Comparison of ENCODE assay signal across 20 mouse cellular contexts in the genomic region with DNA sequence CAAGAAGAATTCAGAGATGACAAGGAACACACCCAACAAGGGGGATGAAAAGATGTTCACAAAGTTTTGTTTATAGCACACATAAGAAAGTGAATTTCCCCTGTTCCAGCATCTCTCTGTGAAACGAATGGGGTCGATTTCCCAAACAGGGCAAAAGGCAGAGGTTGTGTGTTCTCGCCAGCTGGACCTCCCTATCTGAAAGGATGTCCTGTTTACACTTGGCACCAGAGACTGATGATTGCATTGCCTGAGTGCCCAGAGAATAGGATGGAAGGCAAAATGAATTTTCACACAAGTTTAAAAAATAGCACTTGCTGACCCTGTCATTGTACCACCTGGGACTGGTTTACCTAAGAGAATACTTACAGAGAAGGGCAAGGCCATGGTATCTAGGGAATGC.
DNase-seq lines count a peak whose midpoint lies in the region; ATAC-seq and TF ChIP-seq lines count a peak whose summit lies in the region.
"Had no signal": no experiment of that assay in that cellular context is flagged by ENCODE, and none has a peak within 500 bp of the region (broad histone marks: within the 10 kb centered on the region; RNA-seq: fewer than 3 reads in every experiment).

No protein-coding gene starts in this region.

- no peak overlapping the region for H3K4me3 ChIP-seq in lung, adult 2 months (replicated peaks; ENCODE audit: extremely low read depth, low read depth, low read length)
- H3K4me3 ChIP-seq in lung, embryonic 15.5 days: no peak overlapping the region
- H3K4me3 ChIP-seq: embryonic facial prominence, embryonic 13.5 days; forebrain, embryonic 12.5 days; heart, adult 2 months; heart, embryonic 15.5 days; hindbrain, embryonic 13.5 days had no signal

- peak; percentile 42 to 63 for DNase-seq in lung, adult 18-20 months
- no peak for DNase-seq in lung, adult 2 months
- DNase-seq in lung, postnatal 10 days: peak; percentile 60
- peak; percentile 20 to 38 for DNase-seq in lung, postnatal 4 days
- DNase-seq in MN1 (ENCODE audit: low spot score): no peak
- DNase-seq in thymus, adult 18-20 months: no peak
- DNase-seq: adrenal gland, postnatal 14 days; cerebellum, adult 11-12 months; cerebellum, adult 9-10 months; cerebellum, postnatal 36 days; gastrocnemius, postnatal 10 days; heart, adult 2 months; heart, postnatal 14 days had no signal

- WGBS in lung, adult 2 months: 32% methylated on average over 3 of the region's 3 CpGs
- 25% methylated on average over 3 of the region's 3 CpGs for WGBS in lung, embryonic 15.5 days

- no peak overlapping the region for H3K4me2 ChIP-seq in lung, embryonic 15.5 days
- H3K4me2 ChIP-seq: embryonic facial prominence, embryonic 13.5 days; forebrain, embryonic 12.5 days; heart, embryonic 11.5 days; heart, embryonic 15.5 days; hindbrain, embryonic 13.5 days had no signal

- no peak for TF ChIP-seq CTCF in lung, adult 2 months (IDR thresholded peaks at IDR 0.05; ENCODE audit: insufficient read depth, low read length)

- no peak for TF ChIP-seq POLR2A in lung, adult 2 months (IDR thresholded peaks at IDR 0.05; ENCODE audit: borderline replicate concordance, extremely low read depth, low read depth, low read length)

- no peak overlapping the region for H3K9ac ChIP-seq in lung, embryonic 15.5 days
- H3K9ac ChIP-seq: embryonic facial prominence, embryonic 13.5 days; forebrain, embryonic 12.5 days; heart, embryonic 15.5 days; hindbrain, embryonic 13.5 days had no signal

- peak overlapping the region; percentile 11; the same call in 1 of the 2 replicates for H3K27ac ChIP-seq in lung, embryonic 15.5 days
- H3K27ac ChIP-seq: embryonic facial prominence, embryonic 13.5 days; forebrain, embryonic 12.5 days; heart, adult 2 months; heart, embryonic 15.5 days; hindbrain, embryonic 13.5 days had no signal

- H3K4me1 ChIP-seq in lung, adult 2 months (ENCODE audit: control insufficient read depth, insufficient read depth, low read length): peaks cover 5% of the 10 kb centered on the region; the same call in 1 of the 2 replicates
- no peaks in the 10 kb centered on the region for H3K4me1 ChIP-seq in lung, embryonic 15.5 days
- H3K4me1 ChIP-seq: embryonic facial prominence, embryonic 13.5 days; forebrain, embryonic 12.5 days; heart, embryonic 15.5 days had no signal

- H3K36me3 ChIP-seq in lung, embryonic 15.5 days: no peaks in the 10 kb centered on the region
- H3K36me3 ChIP-seq: embryonic facial prominence, embryonic 13.5 days; forebrain, embryonic 12.5 days; heart, embryonic 15.5 days; hindbrain, embryonic 13.5 days had no signal

- no peaks in the 10 kb centered on the region for H3K9me3 ChIP-seq in lung, embryonic 15.5 days
- H3K9me3 ChIP-seq: embryonic facial prominence, embryonic 13.5 days; forebrain, embryonic 12.5 days; heart, embryonic 15.5 days; hindbrain, embryonic 13.5 days had no signal

- no peaks in the 10 kb centered on the region for H3K27me3 ChIP-seq in lung, embryonic 15.5 days
- H3K27me3 ChIP-seq: embryonic facial prominence, embryonic 13.5 days; forebrain, embryonic 12.5 days; heart, embryonic 15.5 days; hindbrain, embryonic 13.5 days had no signal

- no peak for ATAC-seq in lung, embryonic 15.5 days (ENCODE audit: borderline replicate concordance, extremely low read depth, low FRiP score, low TSS enrichment)
- ATAC-seq: forebrain, embryonic 16.5 days had no signal

Comparison
In these comparisons a context has a peak if more than half of its experiments do, and no peak if none do; other contexts are left out.
1. DNase-seq: peak in lung, adult 18-20 months (2 of 2), lung, postnatal 10 days (single experiment) and lung, postnatal 4 days (2 of 2); none in lung, adult 2 months (single experiment), MN1 (single experiment) and thymus, adult 18-20 months (0 of 2).